Mouse (Mus musculus) lung, adult 18-20 months (tissue): ENCODE measurements around the gene Slc16a6.
A peak's percentile ranks its signal among the peaks of the same experiment; 100 is the strongest.

Experiments
- DNase-seq, 2 experiments: peaks; one replicate each; pipeline ENCODE4 v3.0.0; 2022; ENCODE audit warnings: mixed read lengths in 2 of 2

The Slc16a6 gene

DNA sequence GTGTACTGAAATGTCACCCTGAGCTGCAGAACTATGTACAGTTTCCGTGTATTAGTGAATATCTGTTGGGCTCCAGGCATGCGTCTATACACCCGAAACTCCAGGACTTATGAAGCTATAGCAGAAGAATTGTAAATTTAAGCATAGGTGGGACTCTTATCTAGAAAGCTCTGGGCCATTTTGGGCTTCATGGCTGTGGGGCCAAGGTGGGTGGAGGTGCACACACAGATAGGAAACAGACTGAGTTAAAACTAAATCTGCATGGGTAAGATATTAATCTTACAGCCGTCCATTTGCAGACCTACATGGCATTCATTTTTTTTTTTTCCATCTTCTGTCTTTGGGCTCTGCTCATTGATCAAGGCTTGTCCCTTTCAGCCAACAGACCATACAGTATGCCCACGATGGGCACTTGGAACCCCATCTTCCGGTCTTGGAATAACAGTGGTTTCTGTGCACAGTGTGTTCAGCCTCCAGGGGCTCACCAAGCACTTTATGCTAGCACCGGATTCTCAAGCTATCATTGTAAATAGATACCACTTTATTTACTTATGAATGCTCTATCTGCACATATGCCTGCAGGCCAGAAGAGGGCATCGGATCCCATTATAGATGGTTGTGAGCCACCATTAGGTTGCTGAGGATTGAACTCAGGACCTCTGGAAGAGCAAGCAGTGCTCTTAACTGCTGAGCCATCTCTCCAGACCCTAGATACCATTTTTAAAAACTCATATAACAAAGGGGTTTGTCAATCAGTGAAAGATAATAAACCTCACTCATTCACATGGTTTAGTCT is 29.7 kb downstream of the Slc16a6 start:
- DNase-seq: no peak

DNA sequence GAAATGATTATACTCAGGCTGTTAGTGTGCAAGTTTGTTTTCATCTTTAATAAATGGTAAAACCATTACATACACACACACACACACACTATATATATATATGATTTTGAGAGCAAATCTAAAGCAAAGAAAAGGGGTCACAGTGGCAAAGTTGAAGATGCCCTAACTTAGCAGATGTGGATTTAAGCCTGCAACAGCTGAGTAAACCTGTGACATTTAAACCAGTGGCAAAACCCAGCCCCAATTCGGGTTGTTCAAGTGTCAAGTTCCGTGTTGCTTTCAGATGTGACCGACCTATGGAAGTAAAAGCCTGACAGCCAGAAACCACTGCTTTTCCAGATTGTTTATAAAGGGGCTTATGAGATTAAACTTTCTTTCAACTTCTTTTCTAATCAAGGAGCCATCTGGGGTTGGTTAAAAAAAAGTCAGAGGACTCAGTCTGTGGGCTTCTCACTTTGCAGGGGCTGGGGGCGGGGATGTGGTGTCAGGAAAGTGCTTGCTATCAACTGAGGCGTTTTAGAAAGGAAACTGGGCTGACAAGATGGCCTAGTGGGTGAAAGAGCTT is 31.1 kb downstream of the Slc16a6 start:
- DNase-seq: no peak

DNA sequence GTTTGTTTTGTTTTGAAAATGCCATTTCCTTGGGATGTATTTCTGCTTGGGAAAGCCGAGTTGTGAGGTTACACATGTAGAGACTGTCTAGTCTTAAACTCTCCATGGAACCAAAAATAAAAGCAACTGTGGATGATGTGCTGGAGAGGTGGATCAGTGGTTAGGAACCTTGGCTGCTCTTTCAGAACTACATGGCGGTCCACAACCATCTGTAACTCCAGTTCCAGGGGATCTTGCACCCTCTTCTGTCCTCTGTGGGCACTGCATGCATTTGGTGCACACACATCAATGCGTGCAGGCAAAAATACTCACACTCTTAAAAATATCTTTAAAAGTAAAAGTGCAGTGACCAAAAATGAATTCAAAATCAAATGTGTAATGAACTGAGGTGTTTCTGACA is 32.3 kb downstream of the Slc16a6 start:
- peak in 1 of 2 experiments; percentile 33 for DNase-seq

DNA sequence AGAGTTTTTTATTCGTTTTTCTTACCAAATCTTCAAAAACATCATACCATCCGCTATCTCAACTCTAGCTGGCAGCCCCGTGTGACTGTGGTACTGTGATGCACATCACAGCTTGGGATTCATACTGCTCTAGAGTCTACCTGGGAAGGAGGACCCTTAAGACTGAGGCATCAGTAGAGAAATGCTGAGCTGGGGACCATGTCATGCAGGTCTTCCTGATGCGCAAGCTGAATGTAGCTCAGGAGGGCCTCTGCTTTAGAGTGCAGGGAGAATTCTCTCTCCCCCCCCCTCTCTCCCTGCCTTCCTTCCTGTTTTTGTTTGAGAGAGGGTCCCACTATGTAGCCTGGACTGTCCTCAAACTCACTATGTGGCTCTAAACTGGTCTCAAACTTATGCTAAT is 32.8 kb downstream of the Slc16a6 start:
- no peak for DNase-seq

DNA sequence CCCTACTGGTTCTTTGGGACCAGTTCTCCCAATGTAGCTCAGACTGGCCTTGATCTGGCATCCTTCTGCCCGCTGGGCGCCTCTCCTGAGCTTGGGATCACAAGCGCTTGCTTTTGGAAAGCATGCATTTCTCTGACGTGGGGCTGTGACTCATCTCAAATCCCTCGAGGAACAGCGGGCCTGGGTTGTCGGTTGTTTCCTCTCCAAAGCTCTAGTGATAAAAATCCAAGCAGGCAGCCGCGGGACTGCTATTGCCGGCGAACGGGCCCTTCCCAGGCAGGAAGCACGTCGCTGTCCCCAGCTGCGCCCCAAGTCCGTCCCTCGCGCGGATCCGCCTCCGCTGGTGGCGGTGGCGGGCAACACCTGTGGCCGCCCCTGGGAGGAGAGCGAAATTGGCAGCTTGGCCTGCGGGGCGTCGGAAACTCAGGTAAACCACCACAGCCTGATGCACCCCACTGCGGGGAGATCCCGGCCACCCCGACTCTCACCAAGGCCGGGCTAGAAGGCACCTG is 33.5 kb downstream of the Slc16a6 start:
- peak; percentile 80 to 85 for DNase-seq

DNA sequence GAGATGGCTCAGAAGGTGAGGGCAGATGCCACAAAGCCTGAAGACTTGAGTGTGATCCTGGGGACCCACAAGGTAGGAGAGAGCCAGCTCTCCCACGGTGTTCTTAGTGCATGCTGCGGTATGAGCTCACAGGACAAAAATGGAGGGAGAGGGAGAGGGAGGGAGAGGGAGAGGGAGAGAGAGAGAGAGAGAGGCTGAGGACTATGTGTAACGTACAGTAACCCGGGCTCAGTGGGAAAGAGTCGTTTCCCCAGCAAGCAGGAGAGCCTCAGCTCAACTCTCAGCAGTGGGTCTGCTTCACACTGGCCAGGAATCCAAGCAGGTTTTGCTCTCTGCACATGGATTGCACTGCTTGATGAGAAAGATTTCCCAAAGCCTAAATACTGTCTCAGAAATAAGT is 34.2 kb downstream of the Slc16a6 start:
- no peak for DNase-seq

DNA sequence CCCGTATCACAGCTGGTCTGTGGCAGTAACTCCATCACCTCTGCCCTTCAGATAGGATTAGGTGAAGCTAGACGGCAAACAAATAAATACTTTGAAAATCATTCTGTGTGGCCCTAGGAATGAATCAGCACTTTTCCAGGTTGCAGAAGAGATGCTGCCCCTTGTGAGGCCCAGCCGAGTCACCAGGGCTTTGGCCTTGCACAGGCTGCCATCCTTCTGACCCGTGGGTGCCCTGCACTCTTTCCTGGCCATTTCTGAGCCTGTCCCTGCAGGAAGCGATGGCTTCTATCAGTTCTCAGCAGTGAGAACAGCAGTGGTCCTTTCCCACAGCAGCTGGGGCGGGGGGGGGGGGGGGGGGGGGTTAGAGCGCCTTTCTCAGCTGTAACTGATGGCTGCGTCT is 36.5 kb downstream of the Slc16a6 start:
- no peak for DNase-seq

GRCm38 (mm10) chr11:109434233-109434798 is 39.1 kb downstream of the Slc16a6 start:
- no peak for DNase-seq

- DNase-seq: no peak
These were observed 46.0 kb downstream of the Slc16a6 start for GRCm38 (mm10) chr11:109427353-109427752.

GRCm38 (mm10) chr11:109426272-109426586 is 47.2 kb downstream of the Slc16a6 start:
- DNase-seq: no peak

GRCm38 (mm10) chr11:109425392-109426271 is 47.8 kb downstream of the Slc16a6 start, which contains the start of gene Amz2:
TSS of gene Amz2 (plus strand) at chr11:109425946.
- DNase-seq: peak; percentile 99

- no peak for DNase-seq
These were observed 50.1 kb downstream of the Slc16a6 start for GRCm38 (mm10) chr11:109423294-109423693.

DNA sequence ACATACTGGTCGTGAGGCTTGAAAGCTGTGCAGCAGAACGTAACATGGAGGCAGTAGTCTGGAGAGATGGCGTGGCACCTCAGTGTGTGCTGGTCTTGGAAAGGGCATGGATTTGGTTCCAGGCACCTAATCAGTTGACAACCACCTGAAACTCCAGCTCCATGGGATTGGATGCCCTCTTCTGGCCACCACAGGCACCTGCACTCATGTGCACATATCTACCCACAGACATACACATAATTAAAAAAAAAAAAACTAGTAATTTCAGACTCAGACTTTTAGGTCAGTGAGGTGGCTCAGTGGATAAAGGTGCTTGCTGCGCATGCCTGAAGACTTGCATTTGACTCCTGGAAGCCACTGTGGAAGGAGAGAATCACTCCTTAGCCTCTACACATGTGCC is 51.1 kb downstream of the Slc16a6 start:
- DNase-seq: no peak

DNA sequence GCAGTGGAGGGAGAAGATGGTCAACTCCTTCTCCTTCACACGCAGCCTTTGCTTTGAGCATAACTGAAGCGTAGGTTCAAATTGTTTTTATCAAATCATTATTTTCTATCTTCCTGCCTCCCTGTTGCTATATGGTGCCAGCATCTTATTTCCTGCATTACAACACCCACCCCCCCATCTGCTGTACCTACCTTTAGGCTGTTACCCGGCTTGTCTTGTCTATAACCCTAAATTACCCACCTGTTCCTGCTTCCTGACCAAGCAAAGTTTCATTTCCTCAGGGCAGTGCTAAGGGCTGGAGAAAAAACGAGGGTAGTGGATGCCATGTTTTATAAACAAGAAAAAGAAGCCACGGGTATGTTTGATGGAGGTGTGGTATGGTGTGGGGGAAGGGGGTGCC is 52.2 kb downstream of the Slc16a6 start:
- no peak for DNase-seq

DNA sequence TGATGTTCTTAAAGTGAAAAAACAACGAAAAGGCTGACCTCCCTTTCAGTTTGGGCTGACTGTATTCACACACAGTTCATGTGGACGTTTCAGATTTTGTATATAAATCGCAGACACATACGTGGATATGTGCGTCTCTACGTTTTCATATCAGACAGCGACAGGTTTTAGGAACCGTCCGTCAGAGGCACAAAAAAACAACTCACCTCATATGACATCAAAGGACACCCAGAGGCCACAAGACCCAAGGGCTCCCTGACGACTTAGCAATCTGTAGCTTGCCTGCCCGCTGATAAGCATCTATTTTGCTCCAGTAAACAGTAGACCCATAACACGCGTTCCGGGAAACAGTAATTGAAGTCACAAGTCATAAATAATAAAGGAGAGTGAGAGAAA is 52.8 kb downstream of the Slc16a6 start:
- no peak for DNase-seq

DNA sequence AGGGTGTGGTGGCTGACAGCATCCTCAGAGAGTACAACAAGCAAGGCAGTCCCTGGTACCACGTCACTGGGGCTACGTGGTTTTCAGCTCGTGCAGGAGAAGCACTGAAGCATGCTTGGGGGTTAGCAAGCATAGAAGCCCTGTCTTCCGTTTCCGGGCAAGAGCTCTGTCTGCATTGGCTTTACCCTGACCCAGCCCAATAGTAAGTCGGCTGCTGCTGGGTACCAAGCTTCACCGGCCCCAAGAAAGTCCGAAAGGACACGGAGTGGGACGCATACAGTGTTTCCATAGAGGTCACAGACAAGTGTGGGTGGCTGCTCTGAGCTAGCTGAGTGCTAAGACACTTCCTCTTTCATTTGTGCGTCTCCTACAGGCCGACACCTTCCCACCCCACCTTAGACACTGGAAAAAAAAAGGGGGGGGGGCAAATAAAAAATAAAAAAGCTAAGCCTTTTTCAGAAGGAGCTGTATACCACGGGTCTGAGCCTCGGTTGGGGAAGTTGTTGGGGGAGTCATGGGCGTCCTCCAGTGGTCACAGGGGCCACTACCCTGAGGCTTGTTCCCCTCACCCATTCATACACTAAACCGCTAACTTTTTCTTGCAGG is 53.3 kb downstream of the Slc16a6 start:
- DNase-seq: peak; percentile 53 to 56

DNA sequence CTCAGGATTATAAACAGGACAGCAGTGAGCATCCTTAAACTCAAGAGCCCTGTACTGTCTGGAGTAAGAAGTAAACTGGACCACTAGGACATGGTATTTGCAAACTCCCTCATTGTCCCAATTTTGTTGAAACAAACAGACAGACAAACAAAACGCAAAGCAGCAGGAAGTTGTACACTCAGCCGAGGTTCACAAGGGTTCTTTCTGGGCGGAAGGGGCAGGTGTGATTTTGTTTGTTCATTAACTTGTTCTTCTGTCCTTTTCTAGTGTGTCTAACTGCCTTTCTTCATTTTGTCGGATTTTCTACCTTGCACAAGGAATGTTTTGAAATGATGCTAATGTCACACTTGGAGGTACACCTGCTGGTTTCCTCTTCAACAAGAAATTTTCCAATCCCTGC is 53.9 kb downstream of the Slc16a6 start:
- DNase-seq: no peak

DNA sequence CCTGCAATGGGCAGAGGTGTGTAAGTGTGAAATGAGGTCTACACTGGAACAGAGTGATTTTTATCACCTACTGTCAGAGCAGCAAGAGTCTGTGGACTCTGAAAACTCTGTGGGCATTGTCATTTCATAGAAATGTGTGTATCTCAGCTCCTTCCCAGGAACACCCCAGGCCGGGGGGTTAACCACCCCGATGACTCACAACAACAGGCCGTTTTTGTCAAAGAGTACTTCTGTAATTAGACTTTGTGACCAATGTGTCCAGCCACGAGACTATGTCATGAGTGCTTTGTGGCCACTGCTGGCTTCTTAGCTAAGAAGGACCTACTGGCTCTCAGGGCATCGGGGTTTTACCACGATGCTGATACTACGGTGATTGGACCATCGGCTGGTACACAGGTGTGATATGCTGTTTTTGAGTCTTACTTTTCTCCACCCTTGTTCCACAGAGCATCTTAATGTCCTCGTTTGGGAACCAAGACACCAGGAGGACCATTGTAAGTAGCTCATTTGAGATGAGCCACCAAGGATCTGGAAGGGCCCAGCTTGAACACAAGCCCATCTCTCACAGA is 55.8 kb downstream of the Slc16a6 start:
- DNase-seq: peak; percentile 38 to 54

- DNase-seq: peak; percentile 87 to 88
These were observed 56.5 kb downstream of the Slc16a6 start for GRCm38 (mm10) chr11:109416709-109417420.

GRCm38 (mm10) chr11:109414802-109415201 is 58.6 kb downstream of the Slc16a6 start:
- no peak for DNase-seq

DNA sequence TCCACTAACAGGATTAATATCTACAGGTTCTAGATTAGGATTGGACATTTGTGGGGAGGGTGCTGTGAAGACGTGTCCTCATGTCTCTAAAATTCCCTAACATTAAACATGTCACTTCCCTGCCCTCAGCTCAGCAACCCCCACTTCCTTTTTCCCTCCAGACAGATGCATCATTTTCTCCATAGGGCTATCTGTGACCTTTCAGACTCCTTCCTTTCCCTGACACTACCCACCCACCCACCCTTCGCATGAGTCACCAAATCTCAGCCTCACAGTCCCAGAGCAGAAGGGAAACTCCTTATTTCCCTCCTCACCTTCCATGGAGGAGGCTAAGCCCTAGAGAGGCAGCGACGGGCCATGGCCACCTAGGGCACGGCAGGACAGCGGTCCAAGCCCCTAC is 59.8 kb downstream of the Slc16a6 start, which contains the start of gene 9930022D16Rik:
TSS of gene 9930022D16Rik (plus strand) at position 301 of the 400 bp plus-strand sequence.
- no peak for DNase-seq
